Comparison of ENCODE assay signal across 20 mouse cellular contexts in the genomic region with DNA sequence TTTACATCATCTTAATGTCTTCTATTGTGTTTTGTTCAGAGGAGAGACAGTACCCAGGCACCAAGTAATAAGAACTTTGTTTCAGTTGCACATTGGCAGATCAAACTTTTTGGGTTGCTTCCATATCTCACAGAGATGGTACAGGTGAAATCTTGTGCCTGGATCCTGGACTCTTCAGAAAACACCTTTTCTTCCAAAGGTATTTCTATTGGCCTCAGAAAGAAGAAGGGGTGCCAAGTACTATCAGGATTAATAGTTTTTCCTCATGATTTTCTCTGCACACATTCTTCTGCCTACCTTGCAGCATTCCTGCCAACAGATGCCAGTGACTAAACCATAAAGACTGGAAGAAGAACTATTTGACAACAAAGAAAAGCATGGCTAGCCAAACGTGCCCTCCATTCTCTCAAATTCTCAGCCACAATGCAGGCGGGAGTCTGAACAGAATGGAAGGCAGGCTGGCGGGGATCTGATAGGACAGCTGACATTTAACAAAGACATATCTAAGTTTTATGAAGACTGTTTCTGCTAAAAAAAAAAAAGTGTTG.
"Had no signal": no experiment of that assay in that cellular context is flagged by ENCODE, and none has a peak within 500 bp of the region (broad histone marks: within the 10 kb centered on the region; RNA-seq: fewer than 3 reads in every experiment).

No protein-coding gene starts in this region.

- H3K27me3 ChIP-seq: heart, embryonic 12.5 days; hindbrain, embryonic 12.5 days; intestine, embryonic 15.5 days; limb, embryonic 12.5 days; liver, embryonic 13.5 days; liver, embryonic 15.5 days had no signal

- ATAC-seq: hindbrain, embryonic 16.5 days; inflammation-experienced regulatory T-cells, adult 6 months; intestine, embryonic 15.5 days; intestine, postnatal 0 days had no signal

- DNase-seq: gastrocnemius, postnatal 14 days; gastrocnemius, postnatal 36 days; heart, adult 18-20 months; heart, postnatal 10 days; heart, postnatal 4 days; kidney, adult 18-20 months; kidney, adult 8-10 months; kidney, postnatal 10 days; kidney, postnatal 25 days; kidney, postnatal 4 days; liver; liver, embryonic 13.5 days had no signal
